Mouse (Mus musculus): ENCODE measurements around the gene Zranb2. TPM values are rescaled to one million over a fixed set of nuclear protein-coding genes. Genes with fewer than 3 reads are reported as not detected.

Zranb2 gene
- 261 and 353 TPM in 2 replicates for total RNA-seq (2017)

GRCm38 (mm10) chr3:157533964-157534785 is at the start of gene Zranb2:
TSS of gene Zranb2 (plus strand) at chr3:157534160.
- ATAC-seq (replicated peaks; ENCODE audit: low read depth, poor library complexity, severe bottlenecking), result peak; percentile 84

- no peak for ATAC-seq (replicated peaks; ENCODE audit: low read depth, poor library complexity, severe bottlenecking)
Observed at GRCm38 (mm10) chr3:157492043-157492442, 41.9 kb upstream of the Zranb2 start.

GRCm38 (mm10) chr3:157502216-157502615 is 31.7 kb upstream of the Zranb2 start:
- no peak for ATAC-seq (replicated peaks; ENCODE audit: low read depth, poor library complexity, severe bottlenecking)

DNA sequence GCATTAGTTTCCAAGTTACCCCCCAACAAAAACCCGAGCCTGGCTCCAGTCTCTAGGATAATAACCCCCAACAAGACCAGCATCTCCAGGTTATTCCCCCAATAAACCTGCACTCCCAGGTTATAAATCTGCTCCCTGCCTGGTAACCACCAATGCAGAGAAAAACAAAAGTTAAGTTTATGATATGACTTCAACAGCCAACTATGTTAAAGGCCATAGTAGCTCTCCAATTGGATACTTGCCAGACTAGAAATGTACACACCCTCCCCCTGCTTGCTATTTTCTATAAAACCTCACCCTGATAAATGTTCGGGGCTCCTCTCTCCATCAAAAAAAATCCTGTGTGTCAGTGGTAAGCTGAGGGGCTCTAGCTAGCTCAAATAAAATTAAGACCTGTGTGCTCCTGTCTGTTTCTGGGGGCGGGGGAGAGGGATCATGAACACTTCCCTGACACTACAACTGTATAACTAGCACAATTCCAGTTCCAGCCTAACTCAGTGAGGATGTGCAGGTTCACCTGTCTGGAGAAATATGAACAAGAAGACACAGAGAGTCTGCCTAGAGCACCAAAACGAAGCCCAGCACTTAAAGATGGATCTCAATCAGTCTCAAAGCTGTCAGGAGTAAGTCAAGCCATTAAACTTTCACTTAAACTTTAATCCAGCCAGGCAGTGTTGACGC is 19.7 kb upstream of the Zranb2 start:
- no peak for ATAC-seq (replicated peaks; ENCODE audit: low read depth, poor library complexity, severe bottlenecking)

DNA sequence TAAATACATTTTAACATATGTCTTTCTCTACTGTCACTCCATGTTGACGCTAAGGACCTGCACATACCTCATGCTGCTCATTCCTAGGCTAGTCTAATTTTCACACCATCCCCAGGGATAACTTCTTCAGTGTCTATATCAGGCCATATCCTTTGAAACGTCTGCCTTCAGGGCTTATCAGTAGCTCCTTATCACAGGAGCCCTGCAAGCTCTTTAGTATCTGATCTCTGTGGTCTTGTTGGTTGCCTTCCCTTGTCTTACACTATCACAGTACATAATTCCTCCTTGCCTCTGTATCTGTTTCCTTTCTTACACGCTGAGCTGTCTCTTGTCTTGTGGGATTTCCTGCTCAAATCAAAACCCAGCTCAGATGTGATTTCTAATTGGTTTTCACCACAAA is 17.5 kb upstream of the Zranb2 start:
- ATAC-seq (replicated peaks; ENCODE audit: low read depth, poor library complexity, severe bottlenecking), result no peak

DNA sequence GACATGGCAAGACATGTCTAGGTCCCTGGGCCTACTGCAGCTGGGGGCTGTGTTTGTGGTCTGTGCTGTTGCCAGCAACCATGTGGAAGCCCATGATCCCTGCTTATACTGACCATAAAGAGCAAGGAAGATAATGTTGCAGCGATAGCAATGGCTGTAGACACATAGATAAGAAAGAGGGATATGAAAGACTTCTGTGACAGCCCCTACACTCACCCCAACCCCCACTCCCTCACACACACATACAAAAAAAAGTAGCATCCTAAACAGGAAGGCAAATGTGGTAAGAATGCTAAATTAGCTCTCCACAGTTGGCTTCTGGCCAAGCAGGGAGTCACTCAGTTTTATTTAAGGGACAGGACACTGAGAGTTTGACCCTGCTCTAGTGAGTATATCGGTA is 16.0 kb upstream of the Zranb2 start:
- ATAC-seq (replicated peaks; ENCODE audit: low read depth, poor library complexity, severe bottlenecking), result peak; percentile 69

DNA sequence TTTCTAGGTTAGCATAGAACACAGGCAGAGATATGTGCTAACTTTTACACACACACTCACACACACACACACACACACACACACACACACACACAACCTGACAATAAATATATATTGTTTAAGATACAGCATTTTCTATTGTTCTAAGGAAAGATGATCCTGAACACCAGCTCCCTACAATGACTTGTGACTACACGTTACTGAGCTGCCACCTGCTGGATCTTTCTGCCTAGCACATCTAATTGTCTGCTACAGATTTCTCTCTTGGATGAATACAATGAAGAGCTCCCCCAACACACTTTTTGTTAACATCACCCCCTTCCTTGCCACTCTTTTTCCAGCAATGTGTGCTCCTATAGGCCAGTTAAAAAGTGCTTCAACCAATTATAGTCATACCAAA is 13.5 kb upstream of the Zranb2 start:
- ATAC-seq (replicated peaks; ENCODE audit: low read depth, poor library complexity, severe bottlenecking), result peak; percentile 86

GRCm38 (mm10) chr3:157523834-157524233 is 10.1 kb upstream of the Zranb2 start:
- ATAC-seq (replicated peaks; ENCODE audit: low read depth, poor library complexity, severe bottlenecking), result no peak

- no peak for ATAC-seq (replicated peaks; ENCODE audit: low read depth, poor library complexity, severe bottlenecking)
Observed at GRCm38 (mm10) chr3:157531585-157531984, 2.4 kb upstream of the Zranb2 start.

- peak; percentile 62 for ATAC-seq (replicated peaks; ENCODE audit: low read depth, poor library complexity, severe bottlenecking)
Observed at GRCm38 (mm10) chr3:157534786-157535415, 941 bp downstream of the Zranb2 start.

DNA sequence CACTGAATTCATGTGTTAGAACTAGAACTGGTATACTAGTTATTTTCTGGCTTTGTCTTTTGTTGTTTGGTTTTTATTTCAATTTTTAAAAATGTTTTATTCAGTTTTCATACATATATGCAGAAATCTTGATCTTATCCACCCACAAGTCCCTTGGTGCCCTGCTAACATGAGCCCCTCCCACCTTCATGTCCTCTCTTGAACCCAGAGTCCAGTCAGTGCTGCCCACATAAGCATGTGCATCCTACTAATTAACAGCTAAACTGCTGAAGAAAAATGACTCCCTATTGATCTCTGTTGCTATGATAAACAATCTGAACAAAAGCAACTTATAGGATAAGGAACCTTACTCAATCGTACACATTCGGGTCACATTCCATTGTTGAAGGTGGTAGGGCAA is 15.4 kb downstream of the Zranb2 start:
- ATAC-seq (replicated peaks; ENCODE audit: low read depth, poor library complexity, severe bottlenecking), result no peak

DNA sequence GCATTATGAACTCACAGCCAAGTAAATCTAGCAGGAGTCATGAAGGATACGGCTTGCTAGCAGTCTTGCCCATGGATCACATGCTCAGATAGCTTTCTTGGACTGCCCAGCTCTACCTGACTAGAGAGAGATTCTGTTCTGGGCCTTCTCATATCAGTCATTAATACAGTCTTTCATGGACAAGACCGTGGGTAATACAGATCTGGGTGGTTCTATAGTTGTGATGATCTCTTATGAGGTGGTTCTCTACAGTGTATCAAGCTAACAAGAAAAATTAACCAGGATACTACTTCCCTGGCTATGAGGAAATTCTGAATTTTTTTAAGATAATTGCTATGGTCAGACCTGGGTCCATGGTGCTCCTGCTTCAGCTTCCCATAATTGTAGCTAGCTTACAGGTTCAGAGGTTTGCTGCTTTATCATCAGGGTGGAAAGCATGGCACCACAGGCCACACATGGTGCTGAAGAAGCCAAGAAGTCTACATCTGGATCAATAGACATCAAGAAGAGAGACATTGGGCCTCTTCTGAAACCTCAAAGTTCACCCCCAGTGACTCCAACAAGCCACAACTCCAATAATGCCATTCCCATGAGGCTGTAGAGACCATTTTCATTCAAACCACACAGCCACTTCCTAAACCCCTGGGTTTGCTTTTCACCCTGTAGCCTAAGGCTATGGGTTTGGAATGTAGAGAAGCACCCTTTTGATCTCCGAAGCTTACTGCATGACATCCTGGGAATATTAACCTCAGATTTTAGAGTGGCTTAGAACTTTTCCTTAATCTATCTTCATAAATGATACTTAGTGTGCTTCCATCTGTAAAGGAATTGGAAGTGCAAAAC is 16.0 kb downstream of the Zranb2 start:
- no peak for ATAC-seq (replicated peaks; ENCODE audit: low read depth, poor library complexity, severe bottlenecking)

- peak; percentile 54 for ATAC-seq (replicated peaks; ENCODE audit: low read depth, poor library complexity, severe bottlenecking)
Observed at GRCm38 (mm10) chr3:157565196-157565595, 31.2 kb downstream of the Zranb2 start.

DNA sequence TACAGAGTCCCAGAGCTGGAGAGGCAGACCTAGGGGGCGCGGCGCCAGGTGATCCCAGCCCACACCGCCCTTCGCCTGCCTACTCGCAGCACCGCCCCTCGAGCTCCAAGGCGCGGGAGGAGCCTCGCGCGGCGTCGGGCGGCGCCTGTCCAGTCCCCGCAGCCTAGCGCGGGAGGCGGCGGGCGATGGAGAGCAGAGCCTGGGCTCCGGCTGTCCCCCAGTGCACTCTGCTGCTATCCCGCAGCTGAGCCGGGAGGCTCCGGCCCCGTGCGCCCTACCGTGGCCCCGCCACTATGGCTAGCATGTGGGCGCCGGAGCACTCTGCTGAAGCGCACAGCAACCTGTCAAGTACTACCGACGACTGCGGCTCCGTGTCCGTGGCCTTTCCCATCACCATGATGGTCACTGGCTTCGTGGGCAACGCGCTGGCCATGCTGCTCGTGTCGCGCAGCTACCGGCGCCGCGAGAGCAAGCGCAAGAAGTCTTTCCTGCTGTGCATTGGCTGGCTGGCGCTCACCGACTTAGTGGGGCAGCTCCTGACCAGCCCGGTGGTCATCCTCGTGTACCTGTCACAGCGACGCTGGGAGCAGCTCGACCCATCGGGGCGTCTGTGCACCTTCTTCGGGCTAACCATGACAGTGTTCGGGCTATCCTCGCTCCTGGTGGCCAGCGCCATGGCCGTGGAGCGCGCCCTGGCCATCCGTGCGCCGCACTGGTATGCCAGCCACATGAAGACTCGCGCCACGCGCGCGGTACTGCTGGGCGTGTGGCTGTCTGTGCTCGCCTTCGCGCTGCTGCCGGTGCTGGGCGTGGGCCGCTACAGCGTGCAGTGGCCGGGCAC is 33.0 kb downstream of the Zranb2 start, which contains the start of gene Ptger3:
Gene Ptger3 (plus strand): TSS at position 168 of the 841 bp plus-strand sequence.
- ATAC-seq (replicated peaks; ENCODE audit: low read depth, poor library complexity, severe bottlenecking), result peak; percentile 67

DNA sequence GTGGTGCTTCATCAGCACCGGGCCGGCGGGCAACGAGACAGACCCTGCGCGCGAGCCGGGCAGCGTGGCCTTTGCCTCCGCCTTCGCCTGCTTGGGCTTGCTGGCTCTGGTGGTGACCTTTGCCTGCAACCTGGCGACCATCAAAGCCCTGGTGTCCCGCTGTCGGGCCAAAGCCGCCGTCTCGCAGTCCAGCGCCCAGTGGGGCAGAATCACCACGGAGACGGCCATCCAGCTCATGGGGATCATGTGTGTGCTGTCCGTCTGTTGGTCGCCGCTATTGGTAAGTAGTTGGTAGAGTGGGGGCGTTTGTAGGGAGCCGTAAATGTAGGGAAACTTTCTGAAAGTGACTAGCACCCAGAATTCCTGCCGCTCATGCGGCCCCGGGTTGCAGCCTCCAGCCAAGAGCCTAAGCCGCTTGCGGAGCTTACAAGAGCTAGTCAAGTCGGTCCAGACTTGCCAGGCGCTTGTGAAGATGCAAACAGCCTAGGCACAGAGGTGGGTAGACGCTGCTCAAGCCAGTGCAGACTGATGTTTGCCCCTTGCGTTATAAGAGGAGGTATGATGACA is 33.7 kb downstream of the Zranb2 start:
- no peak for ATAC-seq (replicated peaks; ENCODE audit: low read depth, poor library complexity, severe bottlenecking)

GRCm38 (mm10) chr3:157572011-157572410 is 38.1 kb downstream of the Zranb2 start:
- ATAC-seq (replicated peaks; ENCODE audit: low read depth, poor library complexity, severe bottlenecking), result peak; percentile 48

GRCm38 (mm10) chr3:157575441-157576342 is 41.7 kb downstream of the Zranb2 start:
- ATAC-seq (replicated peaks; ENCODE audit: low read depth, poor library complexity, severe bottlenecking), result peak; percentile 59

DNA sequence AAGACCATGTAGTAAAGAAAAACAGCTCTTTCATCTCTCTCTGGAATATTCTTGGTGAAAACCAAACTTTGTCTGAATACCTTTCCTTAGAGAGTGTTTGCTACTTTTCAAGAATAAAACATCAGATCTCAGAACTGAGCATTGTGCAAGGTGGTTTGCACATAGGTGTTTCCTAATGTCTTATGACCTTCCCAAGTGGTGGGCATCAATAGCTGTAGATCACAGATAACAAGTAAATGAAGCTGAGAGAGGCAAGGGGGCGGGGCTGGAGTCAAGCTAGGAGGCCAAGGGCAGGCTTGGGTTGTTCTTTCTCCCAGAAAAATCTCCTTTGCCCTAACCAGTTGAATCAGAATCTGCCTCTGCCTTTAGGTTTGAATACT is 42.4 kb downstream of the Zranb2 start:
- ATAC-seq (replicated peaks; ENCODE audit: low read depth, poor library complexity, severe bottlenecking), result 0 out of 2 replicates have a peak, but pooled peaks have one; percentile 2

Measured in common myeloid progenitor, adult 5-6 weeks (primary cell).